Comparison of ENCODE assay signal across 9 mouse cellular contexts in the genomic region with DNA sequence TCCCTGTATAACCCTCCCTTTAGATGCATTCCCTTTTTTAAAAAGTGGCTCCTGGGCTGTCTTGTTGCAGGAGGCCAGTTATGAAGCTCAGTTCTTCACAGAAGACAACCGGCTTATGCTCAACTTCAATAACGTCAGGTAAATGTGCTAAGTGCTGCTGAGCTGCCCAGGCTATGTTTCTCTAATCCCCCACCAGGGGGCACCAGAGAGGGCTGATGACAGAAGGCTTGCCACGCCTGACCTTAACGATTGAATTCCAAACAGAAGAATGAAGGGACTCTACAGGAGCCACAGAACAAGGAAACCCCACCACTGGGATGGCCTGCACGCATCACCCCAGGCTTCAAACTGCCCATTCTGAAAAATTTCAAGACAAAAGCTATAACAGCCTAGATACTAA. TPM values are rescaled to one million over a fixed set of nuclear protein-coding genes. Genes with fewer than 3 reads are reported as not detected.
A peak's percentile ranks its signal among the peaks of the same experiment; 100 is the strongest.
DNase-seq lines count a peak whose midpoint lies in the region; ATAC-seq and TF ChIP-seq lines count a peak whose summit lies in the region.
"Had no signal": no experiment of that assay in that cellular context is flagged by ENCODE, and none has a peak within 500 bp of the region (broad histone marks: within the 10 kb centered on the region; RNA-seq: fewer than 3 reads in every experiment).

No protein-coding gene starts in this region.

- intact Hi-C loops in left cerebral cortex, adult 2 months (cut with DNase I) = no loop called here

- no peaks in the 10 kb centered on the region for H3K9me3 ChIP-seq in embryonic facial prominence, embryonic 10.5 days
- H3K9me3 ChIP-seq in intestine, embryonic 14.5 days (ENCODE audit: control insufficient read depth, low read length) = no peaks in the 10 kb centered on the region
- no peaks in the 10 kb centered on the region for H3K9me3 ChIP-seq in liver, embryonic 11.5 days (ENCODE audit: control insufficient read depth, low read length)

- no peak overlapping the region for H3K4me3 ChIP-seq in left cerebral cortex, adult 2 months
- no peak overlapping the region for H3K4me3 ChIP-seq in embryonic facial prominence, embryonic 10.5 days
- no peak overlapping the region for H3K4me3 ChIP-seq in intestine, embryonic 14.5 days (ENCODE audit: low read depth, low read length)
- H3K4me3 ChIP-seq in liver, embryonic 11.5 days (ENCODE audit: low read depth, low read length) = no peak overlapping the region

- no peaks in the 10 kb centered on the region for H3K36me3 ChIP-seq in embryonic facial prominence, embryonic 10.5 days (replicated peaks)
- no peaks in the 10 kb centered on the region for H3K36me3 ChIP-seq in intestine, embryonic 14.5 days (ENCODE audit: control insufficient read depth, insufficient read depth, low read length)
- no peaks in the 10 kb centered on the region for H3K36me3 ChIP-seq in liver, embryonic 11.5 days (ENCODE audit: control insufficient read depth, insufficient read depth, low read length)

- no peak overlapping the region for H3K27ac ChIP-seq in left cerebral cortex, adult 2 months
- H3K27ac ChIP-seq in embryonic facial prominence, embryonic 10.5 days (replicated peaks) = no peak overlapping the region
- no peak overlapping the region for H3K27ac ChIP-seq in intestine, embryonic 14.5 days (ENCODE audit: low read depth)
- H3K27ac ChIP-seq in liver, embryonic 11.5 days (ENCODE audit: low read depth, low read length) = no peak overlapping the region

- WGBS in embryonic facial prominence, embryonic 10.5 days = 20% methylated on average over 5 of the region's 5 CpGs
- 14% methylated on average over 5 of the region's 5 CpGs for WGBS in intestine, embryonic 14.5 days
- WGBS in liver, embryonic 11.5 days = 12% methylated on average over 5 of the region's 5 CpGs

- no peaks in the 10 kb centered on the region for H3K27me3 ChIP-seq in embryonic facial prominence, embryonic 10.5 days (replicated peaks; ENCODE audit: low read depth, poor library complexity, severe bottlenecking)
- H3K27me3 ChIP-seq in intestine, embryonic 14.5 days (replicated peaks; ENCODE audit: control insufficient read depth, insufficient read depth, low read length) = no peaks in the 10 kb centered on the region
- H3K27me3 ChIP-seq in liver, embryonic 11.5 days (replicated peaks; ENCODE audit: control insufficient read depth, insufficient read depth, low read length) = no peaks in the 10 kb centered on the region; the same call in 1 of the 2 replicates

- no peak overlapping the region for H3K9ac ChIP-seq in intestine, embryonic 14.5 days (ENCODE audit: low read length)
- H3K9ac ChIP-seq in liver, embryonic 11.5 days (ENCODE audit: low read depth, low read length) = no peak overlapping the region

- peak; percentile 84 for TF ChIP-seq CTCF in left cerebral cortex, adult 2 months (IDR thresholded peaks at IDR 0.05)

- DNase-seq in left cerebral cortex, adult 2 months (ENCODE audit: extremely low spot score in 1 of 2, low spot score in 2 of 2) = peak; percentile 61 to 68
- DNase-seq in left cerebral cortex, adult 8-10 months (ENCODE audit: low spot score in 2 of 2) = no peak
- peak; percentile 84 to 92 for DNase-seq in adrenal gland, postnatal 36 days
- DNase-seq in embryonic facial prominence, embryonic 10.5 days (ENCODE audit: low spot score) = peak; percentile 83
- DNase-seq in intestine, embryonic 14.5 days (ENCODE audit: low spot score) = peak; percentile 85
- peak; percentile 65 for DNase-seq in liver, embryonic 11.5 days (ENCODE audit: low spot score)
- peak; percentile 84 for DNase-seq in retina, postnatal 1 day
- peak; percentile 85 for DNase-seq in thymus, postnatal 4 days

- H3K4me2 ChIP-seq in intestine, embryonic 14.5 days (ENCODE audit: low read length) = no peak overlapping the region
- H3K4me2 ChIP-seq in liver, embryonic 11.5 days = no peak overlapping the region

- no peaks in the 10 kb centered on the region for H3K4me1 ChIP-seq in embryonic facial prominence, embryonic 10.5 days
- H3K4me1 ChIP-seq in intestine, embryonic 14.5 days (replicated peaks; ENCODE audit: control insufficient read depth, insufficient read depth, low read length) = no peaks in the 10 kb centered on the region
- H3K4me1 ChIP-seq in liver, embryonic 11.5 days (replicated peaks; ENCODE audit: control insufficient read depth, insufficient read depth, low read length) = no peaks in the 10 kb centered on the region

- 0 out of 2 replicates have a peak, but pooled peaks have one; percentile 38 for ATAC-seq in intestine, embryonic 14.5 days (replicated peaks; ENCODE audit: low FRiP score, low TSS enrichment, low read depth)
- ATAC-seq in liver, embryonic 11.5 days (replicated peaks; ENCODE audit: low FRiP score) = 0 out of 2 replicates have a peak, but pooled peaks have one; percentile 23

RNA-seq across cellular contexts. Expression of gene Bpifb5, which starts 8.4 kb away (rescaled TPM):
- total RNA-seq in left cerebral cortex, adult 2 months (2021) = not detected
- total RNA-seq in left cerebral cortex, adult 8-10 months (2022) = not detected
- under 1 TPM; 0.23 TPM for total RNA-seq in adrenal gland, postnatal 36 days (2021)
- 0.20 and 0.32 TPM in 2 replicates for polyA plus RNA-seq in embryonic facial prominence, embryonic 10.5 days (2016; fragmentation: Nextera tagmentation; extraction: Ambion mirVana)
- 0.35 TPM in 1 of 2 replicates, not detected in the other for polyA plus RNA-seq in intestine, embryonic 14.5 days (2014; fragmentation: Nextera tagmentation; extraction: Ambion mirVana)
- not detected in 2 replicates for polyA plus RNA-seq in liver, embryonic 11.5 days (2014; fragmentation: Nextera tagmentation; extraction: Ambion mirVana)
- total RNA-seq: neutrophil, adult 5-6 weeks had no signal

RNA-seq across cellular contexts. Expression of gene Bpifb1, which starts 24.6 kb away (rescaled TPM):
- under 1 TPM in 1 of 2 experiments, not detected in 1; 0.50 TPM for total RNA-seq in left cerebral cortex, adult 2 months (2021)
- under 1 TPM in 3 of 4 experiments, not detected in 1; 0.22 to 0.36 (median 0.23) TPM for total RNA-seq in left cerebral cortex, adult 8-10 months (2022)
- total RNA-seq in adrenal gland, postnatal 36 days (2021) = not detected
- polyA plus RNA-seq in embryonic facial prominence, embryonic 10.5 days (2016; fragmentation: Nextera tagmentation; extraction: Ambion mirVana) = not detected in 2 replicates
- not detected in 2 replicates for polyA plus RNA-seq in intestine, embryonic 14.5 days (2014; fragmentation: Nextera tagmentation; extraction: Ambion mirVana)
- 0.14 TPM in 1 of 2 replicates, not detected in the other for polyA plus RNA-seq in liver, embryonic 11.5 days (2014; fragmentation: Nextera tagmentation; extraction: Ambion mirVana)
- total RNA-seq: neutrophil, adult 5-6 weeks had no signal

RNA-seq across cellular contexts. Expression of gene Bpifb9a, which starts 42.5 kb away (rescaled TPM):
- total RNA-seq in left cerebral cortex, adult 2 months (2021) = not detected
- not detected for total RNA-seq in left cerebral cortex, adult 8-10 months (2022)
- total RNA-seq in adrenal gland, postnatal 36 days (2021) = not detected
- not detected in 2 replicates for polyA plus RNA-seq in embryonic facial prominence, embryonic 10.5 days (2016; fragmentation: Nextera tagmentation; extraction: Ambion mirVana)
- polyA plus RNA-seq in intestine, embryonic 14.5 days (2014; fragmentation: Nextera tagmentation; extraction: Ambion mirVana) = not detected in 2 replicates
- not detected in 2 replicates for polyA plus RNA-seq in liver, embryonic 11.5 days (2014; fragmentation: Nextera tagmentation; extraction: Ambion mirVana)
- total RNA-seq: neutrophil, adult 5-6 weeks had no signal

RNA-seq across cellular contexts. Expression of gene Bpifa5, which starts 52.8 kb away (rescaled TPM):
- not detected for total RNA-seq in left cerebral cortex, adult 2 months (2021)
- total RNA-seq in left cerebral cortex, adult 8-10 months (2022) = not detected
- total RNA-seq in adrenal gland, postnatal 36 days (2021) = not detected
- polyA plus RNA-seq in embryonic facial prominence, embryonic 10.5 days (2016; fragmentation: Nextera tagmentation; extraction: Ambion mirVana) = not detected in 2 replicates
- polyA plus RNA-seq in intestine, embryonic 14.5 days (2014; fragmentation: Nextera tagmentation; extraction: Ambion mirVana) = not detected in 2 replicates
- polyA plus RNA-seq in liver, embryonic 11.5 days (2014; fragmentation: Nextera tagmentation; extraction: Ambion mirVana) = not detected in 2 replicates
- total RNA-seq: neutrophil, adult 5-6 weeks had no signal

Comparison
In these comparisons a context has a peak if more than half of its experiments do, and no peak if none do; other contexts are left out.
1. DNase-seq: peak in left cerebral cortex, adult 2 months (2 of 2), adrenal gland, postnatal 36 days (2 of 2), embryonic facial prominence, embryonic 10.5 days (single experiment), intestine, embryonic 14.5 days (single experiment), liver, embryonic 11.5 days (single experiment), retina, postnatal 1 day (single experiment) and thymus, postnatal 4 days (single experiment); none in left cerebral cortex, adult 8-10 months (0 of 2).